Mouse (Mus musculus): ENCODE measurements around the gene Rbfox3. TPM values are rescaled to one million over a fixed set of nuclear protein-coding genes. Genes with fewer than 3 reads are reported as not detected.
A peak's percentile ranks its signal among the peaks of the same experiment; 100 is the strongest.
"Not testable (repeated sequence)": the region's sequence is repeated elsewhere in the genome, so short reads cannot be mapped to it uniquely, and the experiment has no call there.

Gene Rbfox3
- total and polyA plus RNA-seq, 2 experiments from 2014 or later = 52.6 to 76.8 TPM

DNA sequence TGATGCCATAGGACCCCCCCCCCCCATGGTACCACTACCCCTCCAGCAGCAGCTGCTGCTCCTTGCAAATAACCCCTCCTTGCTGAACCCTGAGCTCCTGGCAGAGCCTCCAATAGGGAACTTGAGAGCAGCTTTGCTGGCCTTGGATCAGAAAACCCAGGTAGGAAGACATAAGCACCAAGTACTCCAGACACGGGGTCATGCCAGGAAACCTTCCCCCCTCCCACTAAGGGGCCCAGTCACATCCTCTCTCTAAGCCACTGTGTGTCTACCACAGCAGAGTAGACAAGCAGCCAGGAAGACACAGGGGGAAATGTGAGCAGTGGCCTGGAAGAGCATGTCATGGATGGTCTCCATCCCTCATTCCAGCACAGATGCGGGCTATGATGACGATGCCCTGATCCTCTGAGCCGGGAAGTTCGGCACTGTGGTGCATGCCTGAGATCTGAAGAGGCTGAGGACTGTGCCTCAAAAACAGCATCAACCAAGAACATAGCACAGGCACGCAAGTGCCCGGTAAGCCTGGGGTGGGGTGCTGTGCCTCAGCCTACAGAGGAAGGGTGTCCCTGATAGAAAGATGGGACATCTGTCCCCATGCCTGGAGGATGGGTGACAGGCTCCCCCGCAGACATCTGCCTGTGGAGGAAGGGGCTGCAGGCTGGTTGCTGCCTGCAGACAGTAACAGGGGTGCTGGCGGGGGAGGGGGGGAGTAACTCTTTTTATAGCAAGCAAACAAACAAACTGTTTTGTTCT is 119.1 kb downstream of the Rbfox3 start:
- Histone ChIP-seq H3K9me3 (ENCODE audit: low read length) (no peaks in the 10 kb centered on the region), H3K4me2 (ENCODE audit: low read depth, low read length) (no peak overlapping the region), H3K9ac (replicated peaks; ENCODE audit: low read length) (no peak overlapping the region; the same call in 1 of the 2 replicates), H3K4me3 (ENCODE audit: low read length) (no peak overlapping the region), H3K36me3 (ENCODE audit: insufficient read depth, low read length) (no peaks in the 10 kb centered on the region), H3K27ac (peak overlapping the region; percentile 82), H3K4me1 (ENCODE audit: insufficient read depth, low read length) (peaks cover 44% of the 10 kb centered on the region), H3K27me3 (ENCODE audit: insufficient read depth, low read length) (no peaks in the 10 kb centered on the region)
- DNase-seq (ENCODE audit: low spot score) = peak; percentile 44
- ATAC-seq = 0 out of 2 replicates have a peak, but pooled peaks have one; percentile 12
- TF ChIP-seq CTCF (IDR thresholded peaks at IDR 0.05; ENCODE audit: low read depth) = no peak
- WGBS = 40% methylated on average over 9 of the region's 9 CpGs

DNA sequence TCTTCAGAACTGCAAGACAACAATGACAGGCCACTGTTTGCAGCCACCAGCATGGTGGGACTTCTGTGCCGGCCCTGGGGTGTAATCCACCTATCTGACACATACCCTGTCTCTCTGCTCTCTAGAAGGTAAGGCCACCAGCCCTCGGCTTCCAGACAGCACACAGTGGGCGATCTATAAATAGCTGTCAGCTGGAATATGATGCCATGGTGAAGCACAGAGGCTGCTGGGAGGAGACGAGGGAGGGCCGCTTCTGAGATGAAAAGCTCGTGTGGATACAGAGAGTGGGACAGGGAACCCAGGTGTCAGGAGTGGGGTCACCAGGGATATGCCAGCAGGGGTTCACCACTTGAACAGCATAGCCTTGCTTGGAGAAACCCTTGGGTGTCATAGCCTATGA is 120.0 kb downstream of the Rbfox3 start:
- 56% methylated on average over 6 of the region's 6 CpGs for WGBS
- no peak for TF ChIP-seq CTCF (IDR thresholded peaks at IDR 0.05; ENCODE audit: low read depth)
- H3K36me3 ChIP-seq (ENCODE audit: insufficient read depth, low read length) = no peaks in the 10 kb centered on the region
- no peaks in the 10 kb centered on the region for H3K27me3 ChIP-seq (ENCODE audit: insufficient read depth, low read length)
- peak overlapping the region; percentile 82; the same call in 1 of the 2 replicates for H3K27ac ChIP-seq
- no peak overlapping the region for H3K9ac ChIP-seq (replicated peaks; ENCODE audit: low read length)
- ATAC-seq (no peak), DNase-seq (ENCODE audit: low spot score) (no peak)
- no peak overlapping the region for H3K4me3 ChIP-seq (ENCODE audit: low read length)
- H3K4me2 ChIP-seq (ENCODE audit: low read depth, low read length) = no peak overlapping the region
- peaks cover 44% of the 10 kb centered on the region for H3K4me1 ChIP-seq (ENCODE audit: insufficient read depth, low read length)
- H3K9me3 ChIP-seq (ENCODE audit: low read length) = no peaks in the 10 kb centered on the region

DNA sequence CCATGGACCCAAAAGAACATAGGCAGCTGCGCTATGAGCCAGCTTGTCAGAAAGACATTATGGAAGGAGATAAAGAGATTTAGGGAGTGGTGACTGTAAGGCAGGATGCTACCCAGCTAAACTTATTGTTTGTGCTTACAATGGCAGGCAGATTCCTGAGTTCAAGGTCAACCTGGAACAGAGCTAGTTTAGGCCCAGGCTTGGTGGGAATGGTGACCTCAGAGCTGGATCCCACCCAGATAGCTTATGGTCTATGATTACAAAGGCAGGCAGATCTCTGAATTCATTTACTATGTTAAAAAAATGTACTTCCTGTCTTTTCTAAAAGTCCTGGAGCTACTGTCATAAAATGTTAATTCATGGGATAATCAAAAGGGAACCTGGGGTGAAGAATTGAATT is 123.3 kb downstream of the Rbfox3 start:
- ATAC-seq (no peak), DNase-seq (ENCODE audit: low spot score) (no peak)
- H3K4me1 ChIP-seq (ENCODE audit: insufficient read depth, low read length) = peaks cover 22% of the 10 kb centered on the region
- no peak overlapping the region for H3K4me2 ChIP-seq (ENCODE audit: low read depth, low read length)
- no peak overlapping the region for H3K9ac ChIP-seq (replicated peaks; ENCODE audit: low read length)
- no peak overlapping the region for H3K4me3 ChIP-seq (ENCODE audit: low read length)
- H3K27ac ChIP-seq = no peak overlapping the region
- WGBS = 95% methylated on average over 1 of the region's 1 CpGs
- TF ChIP-seq CTCF (IDR thresholded peaks at IDR 0.05; ENCODE audit: low read depth) = no peak
- H3K9me3 ChIP-seq (ENCODE audit: low read length) = no peaks in the 10 kb centered on the region
- no peaks in the 10 kb centered on the region for H3K36me3 ChIP-seq (ENCODE audit: insufficient read depth, low read length)
- H3K27me3 ChIP-seq (ENCODE audit: insufficient read depth, low read length) = no peaks in the 10 kb centered on the region

DNA sequence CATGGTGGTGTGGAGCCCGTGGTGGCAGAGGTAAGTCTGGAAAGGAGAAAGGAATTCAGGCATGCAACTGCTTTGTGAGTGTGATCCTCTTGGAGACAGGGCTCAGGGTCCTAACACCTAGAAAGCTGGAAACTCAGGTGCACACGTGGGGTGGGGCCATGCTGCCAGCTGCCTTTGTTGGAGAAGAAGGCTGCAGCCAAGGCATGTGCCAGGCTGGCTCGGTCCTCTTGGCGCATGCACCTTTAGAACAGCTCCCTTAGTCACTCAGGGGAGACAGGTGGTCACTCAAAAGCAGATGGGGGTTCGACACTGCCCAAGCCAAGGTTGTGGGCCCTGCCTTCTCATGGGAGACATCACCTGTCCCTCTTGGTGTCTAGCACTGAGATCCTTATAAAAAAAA is 128.7 kb downstream of the Rbfox3 start:
- H3K27me3 ChIP-seq (ENCODE audit: insufficient read depth, low read length) = no peaks in the 10 kb centered on the region
- ATAC-seq (no peak), DNase-seq (ENCODE audit: low spot score) (no peak)
- no peaks in the 10 kb centered on the region for H3K4me1 ChIP-seq (ENCODE audit: insufficient read depth, low read length)
- no peaks in the 10 kb centered on the region for H3K9me3 ChIP-seq (ENCODE audit: low read length)
- no peak overlapping the region for H3K4me2 ChIP-seq (ENCODE audit: low read depth, low read length)
- H3K27ac ChIP-seq = no peak overlapping the region
- no peak overlapping the region for H3K9ac ChIP-seq (replicated peaks; ENCODE audit: low read length)
- H3K4me3 ChIP-seq (ENCODE audit: low read length) = no peak overlapping the region
- no peaks in the 10 kb centered on the region for H3K36me3 ChIP-seq (ENCODE audit: insufficient read depth, low read length)
- 74% methylated on average over 5 of the region's 5 CpGs for WGBS
- TF ChIP-seq CTCF (IDR thresholded peaks at IDR 0.05; ENCODE audit: low read depth) = no peak

DNA sequence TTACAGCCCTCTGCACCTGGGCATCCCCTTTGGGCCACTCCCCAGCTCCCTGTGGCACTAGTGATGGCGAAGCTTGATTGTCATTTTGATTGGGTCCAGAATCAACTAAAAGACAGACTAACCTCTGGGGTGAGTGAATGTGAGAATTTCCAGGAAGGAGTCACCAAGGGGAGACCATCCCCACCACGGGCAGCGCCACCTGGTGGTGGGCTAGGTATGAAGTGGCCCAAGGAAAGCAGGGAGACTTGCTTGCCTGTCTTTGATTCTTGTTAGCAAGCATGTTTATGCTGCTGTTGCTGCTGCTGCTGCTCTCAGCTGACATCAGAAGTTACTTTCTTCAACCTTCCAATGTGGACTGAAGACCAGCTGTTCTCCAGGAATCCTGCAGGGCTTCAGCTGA is 135.6 kb downstream of the Rbfox3 start:
- peak; percentile 64 for DNase-seq (ENCODE audit: low spot score)

DNA sequence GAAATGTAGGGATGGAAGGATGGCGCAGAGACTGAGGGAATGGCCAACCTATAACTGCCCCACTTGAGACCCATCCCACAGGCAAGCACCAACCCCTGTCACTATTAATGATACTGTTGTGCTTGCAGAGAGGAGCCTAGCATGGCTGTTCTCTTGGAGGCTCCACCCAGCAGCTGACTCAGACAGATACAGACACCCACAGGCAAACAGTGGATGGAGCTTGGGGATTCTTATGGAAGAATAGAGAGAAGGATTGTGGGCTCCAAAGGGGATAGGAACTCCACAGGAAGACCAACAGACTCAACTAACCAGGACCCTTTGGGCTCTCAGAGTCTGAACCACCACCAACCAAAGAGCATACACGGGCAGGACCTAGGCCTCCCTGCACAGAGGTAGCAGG is 136.6 kb downstream of the Rbfox3 start:
- H3K4me1 ChIP-seq (ENCODE audit: insufficient read depth, low read length) = peaks cover 16% of the 10 kb centered on the region

More for the DNA sequence above, 135.6 kb downstream of the Rbfox3 start:
- H3K4me3 ChIP-seq (ENCODE audit: low read length) = no peak overlapping the region
- no peak for ATAC-seq
- H3K27me3 ChIP-seq (ENCODE audit: insufficient read depth, low read length) = no peaks in the 10 kb centered on the region
- H3K9me3 ChIP-seq (ENCODE audit: low read length) = no peaks in the 10 kb centered on the region
- TF ChIP-seq CTCF (IDR thresholded peaks at IDR 0.05; ENCODE audit: low read depth) = peak; percentile 81
- peaks cover 16% of the 10 kb centered on the region for H3K4me1 ChIP-seq (ENCODE audit: insufficient read depth, low read length)
- no peaks in the 10 kb centered on the region for H3K36me3 ChIP-seq (ENCODE audit: insufficient read depth, low read length)
- H3K4me2 ChIP-seq (ENCODE audit: low read depth, low read length) = no peak overlapping the region
- H3K9ac ChIP-seq (replicated peaks; ENCODE audit: low read length) = no peak overlapping the region
- WGBS = 29% methylated on average over 3 of the region's 3 CpGs
- peak overlapping the region; percentile 41; the same call in 1 of the 2 replicates for H3K27ac ChIP-seq

DNA sequence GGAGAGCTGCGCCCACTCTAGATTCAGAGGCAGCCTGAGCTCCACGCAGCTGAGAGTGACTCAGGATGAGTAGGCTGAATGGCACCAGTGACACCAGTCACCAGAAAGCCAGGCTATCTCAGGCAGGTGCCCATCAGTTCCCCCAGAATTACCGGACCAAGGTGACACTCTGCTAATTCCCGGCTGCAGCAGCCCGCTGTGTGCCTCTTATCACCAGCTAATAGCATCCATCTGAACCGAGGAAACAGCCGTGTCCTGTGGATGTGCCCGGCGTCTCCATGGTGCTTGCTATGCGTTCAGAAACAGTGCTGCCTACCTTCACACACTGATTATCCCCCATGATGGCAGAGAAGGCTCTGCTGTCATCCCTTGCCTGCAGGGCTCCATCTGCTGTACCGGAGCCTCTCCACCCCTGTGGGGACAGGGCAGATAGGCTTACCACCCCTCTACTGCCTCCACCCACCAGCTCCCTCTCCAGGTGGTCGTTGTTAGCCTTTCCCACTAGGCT is 138.3 kb downstream of the Rbfox3 start:
- no peak overlapping the region for H3K4me2 ChIP-seq (ENCODE audit: low read depth, low read length)
- no peak overlapping the region for H3K4me3 ChIP-seq (ENCODE audit: low read length)
- 31% methylated on average over 12 of the region's 12 CpGs for WGBS
- no peak overlapping the region for H3K9ac ChIP-seq (replicated peaks; ENCODE audit: low read length)
- TF ChIP-seq CTCF (IDR thresholded peaks at IDR 0.05; ENCODE audit: low read depth) = no peak
- no peaks in the 10 kb centered on the region for H3K27me3 ChIP-seq (ENCODE audit: insufficient read depth, low read length)
- DNase-seq (ENCODE audit: low spot score) (no peak), ATAC-seq (no peak)
- H3K36me3 ChIP-seq (ENCODE audit: insufficient read depth, low read length) = no peaks in the 10 kb centered on the region
- no peaks in the 10 kb centered on the region for H3K9me3 ChIP-seq (ENCODE audit: low read length)
- peak overlapping the region; percentile 32; the same call in 1 of the 2 replicates for H3K27ac ChIP-seq
- H3K4me1 ChIP-seq (ENCODE audit: insufficient read depth, low read length) = peaks cover 16% of the 10 kb centered on the region

More for the DNA sequence above, 136.6 kb downstream of the Rbfox3 start:
- WGBS = 75% methylated on average over 2 of the region's 2 CpGs
- not testable (repeated sequence) for H3K9ac ChIP-seq (replicated peaks; ENCODE audit: low read length); H3K36me3 ChIP-seq (ENCODE audit: insufficient read depth, low read length); DNase-seq (ENCODE audit: low spot score); H3K4me2 ChIP-seq (ENCODE audit: low read depth, low read length); H3K27me3 ChIP-seq (ENCODE audit: insufficient read depth, low read length); H3K27ac ChIP-seq; H3K9me3 ChIP-seq (ENCODE audit: low read length); H3K4me3 ChIP-seq (ENCODE audit: low read length); ATAC-seq

Measured in hindbrain, postnatal 0 days (tissue).